Comparison of ENCODE assay signal across 34 mouse cellular contexts in the genomic region with DNA sequence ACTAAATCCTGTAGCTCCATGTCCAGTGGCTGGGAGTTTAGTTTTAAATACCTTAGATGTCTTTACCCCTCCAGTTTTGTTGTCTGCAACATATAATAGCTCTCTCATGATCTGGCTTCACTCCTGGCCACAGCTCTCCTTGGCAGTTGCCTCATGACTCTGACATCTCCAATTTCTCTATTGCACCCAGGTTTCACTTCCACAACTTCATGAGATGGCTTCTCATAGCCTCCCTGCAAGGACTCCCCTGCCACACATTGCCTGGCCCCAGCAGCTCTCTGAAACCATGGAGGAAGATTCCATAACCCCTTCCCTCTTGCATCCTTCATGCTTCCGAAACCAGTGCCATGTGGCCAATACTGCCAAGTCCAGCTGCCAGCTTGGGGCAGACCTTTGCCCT. TPM values are rescaled to one million over a fixed set of nuclear protein-coding genes. Genes with fewer than 3 reads are reported as not detected.
DNase-seq lines count a peak whose midpoint lies in the region; ATAC-seq and TF ChIP-seq lines count a peak whose summit lies in the region.
"Had no signal": no experiment of that assay in that cellular context is flagged by ENCODE, and none has a peak within 500 bp of the region (broad histone marks: within the 10 kb centered on the region; RNA-seq: fewer than 3 reads in every experiment).

No protein-coding gene starts in this region.

- no peak overlapping the region for H3ac ChIP-seq in myocyte (ENCODE audit: control insufficient read depth, insufficient read length)

- H3K4me1 ChIP-seq in CH12.LX (ENCODE audit: control insufficient read depth in 1 of 2, insufficient read depth in 2 of 2), result peaks cover 0 to 26% of the 10 kb centered on the region in 2 experiments; a peak in 2 of 4 replicates
- no peaks in the 10 kb centered on the region for H3K4me1 ChIP-seq in intestine, postnatal 0 days (replicated peaks; ENCODE audit: control insufficient read depth, insufficient read depth, low read length)
- no peaks in the 10 kb centered on the region for H3K4me1 ChIP-seq in intestine, embryonic 16.5 days (ENCODE audit: control insufficient read depth, insufficient read depth, low read length)
- H3K4me1 ChIP-seq: forebrain, embryonic 12.5 days; kidney, embryonic 15.5 days; limb, embryonic 12.5 days; midbrain, embryonic 10.5 days; neural tube, embryonic 15.5 days had no signal

- no peaks in the 10 kb centered on the region for H3K27me3 ChIP-seq in CH12.LX (replicated peaks)
- H3K27me3 ChIP-seq in myocyte (ENCODE audit: control insufficient read depth, insufficient read depth, insufficient read length), result no peaks in the 10 kb centered on the region
- H3K27me3 ChIP-seq in intestine, postnatal 0 days (replicated peaks; ENCODE audit: control insufficient read depth, insufficient read depth, low read length), result no peaks in the 10 kb centered on the region
- H3K27me3 ChIP-seq in intestine, embryonic 16.5 days (replicated peaks; ENCODE audit: control insufficient read depth, insufficient read depth, low read length), result no peaks in the 10 kb centered on the region
- H3K27me3 ChIP-seq: forebrain, embryonic 12.5 days; heart, embryonic 12.5 days; kidney, embryonic 15.5 days; limb, embryonic 12.5 days; neural tube, embryonic 15.5 days had no signal

- TF ChIP-seq RAD21 in CH12.LX (IDR thresholded peaks at IDR 0.05; ENCODE audit: low read depth, low read length), result no peak

- H3K27ac ChIP-seq in CH12.LX (ENCODE audit: insufficient read depth, low read depth), result no peak overlapping the region
- H3K27ac ChIP-seq in macrophage, result peak overlapping the region; percentile 25
- H3K27ac ChIP-seq in intestine, postnatal 0 days (ENCODE audit: low read depth, low read length), result no peak overlapping the region
- no peak overlapping the region for H3K27ac ChIP-seq in intestine, embryonic 16.5 days (ENCODE audit: low read length)
- H3K27ac ChIP-seq: forebrain, embryonic 12.5 days; heart, adult 2 months; hindbrain, embryonic 14.5 days; kidney, embryonic 15.5 days; layer of hippocampus, adult 2 months; left cerebral cortex, adult 2 months; limb, embryonic 12.5 days; midbrain, embryonic 10.5 days; neural tube, embryonic 15.5 days had no signal

- H3K4me3 ChIP-seq in CH12.LX (replicated peaks in 1 of 3; ENCODE audit: low read depth in 2 of 3, low read length in 2 of 3, poor library complexity in 1 of 3), result no peak overlapping the region
- H3K4me3 ChIP-seq in macrophage (ENCODE audit: inconsistent target), result no peak overlapping the region
- no peak overlapping the region for H3K4me3 ChIP-seq in myocyte
- no peak overlapping the region for H3K4me3 ChIP-seq in intestine, postnatal 0 days (ENCODE audit: low read depth, low read length)
- H3K4me3 ChIP-seq in intestine, embryonic 16.5 days (ENCODE audit: low read length), result no peak overlapping the region
- H3K4me3 ChIP-seq: erythroblast, embryonic 14.5 days; forebrain, embryonic 12.5 days; heart, adult 2 months; heart, embryonic 12.5 days; kidney, embryonic 15.5 days; layer of hippocampus, adult 2 months; left cerebral cortex, adult 2 months; limb, embryonic 12.5 days; midbrain, embryonic 10.5 days; neural tube, embryonic 15.5 days had no signal

- TF ChIP-seq POLR2A in CH12.LX (IDR thresholded peaks at IDR 0.05; ENCODE audit: low read depth, low read length), result no peak
- no peak for TF ChIP-seq POLR2A in myocyte (IDR thresholded peaks at IDR 0.05; ENCODE audit: insufficient read length, low read depth)

- TF ChIP-seq EP300 in CH12.LX (IDR thresholded peaks at IDR 0.05; ENCODE audit: low read length), result no peak

- H3K4me2 ChIP-seq in CH12.LX (ENCODE audit: insufficient read depth, low read depth, poor library complexity, severe bottlenecking), result no peak overlapping the region
- H3K4me2 ChIP-seq in myocyte (ENCODE audit: low read depth), result peak overlapping the region; percentile 4
- no peak overlapping the region for H3K4me2 ChIP-seq in intestine, postnatal 0 days (replicated peaks; ENCODE audit: low read depth)
- no peak overlapping the region for H3K4me2 ChIP-seq in intestine, embryonic 16.5 days (ENCODE audit: low read depth, low read length)
- H3K4me2 ChIP-seq: forebrain, embryonic 12.5 days; heart, embryonic 12.5 days; hindbrain, embryonic 14.5 days; kidney, embryonic 15.5 days; limb, embryonic 12.5 days; liver, embryonic 11.5 days; neural tube, embryonic 15.5 days had no signal

- dilution Hi-C loops in CH12.LX (cut with MboI; ENCODE audit: extremely low pct_ligation_motif_present, extremely low pct_unique_long_range_greater_than_20kb, low sequenced_read_pairs), result no loop called here

- no peak overlapping the region for H3K9ac ChIP-seq in CH12.LX (ENCODE audit: insufficient read depth, low read depth)
- no peak overlapping the region for H3K9ac ChIP-seq in intestine, postnatal 0 days (ENCODE audit: low read depth, low read length)
- H3K9ac ChIP-seq in intestine, embryonic 16.5 days (ENCODE audit: low read depth, low read length), result no peak overlapping the region
- H3K9ac ChIP-seq: forebrain, embryonic 12.5 days; forebrain, postnatal 0 days; heart, embryonic 12.5 days; hindbrain, embryonic 14.5 days; kidney, embryonic 15.5 days; limb, embryonic 12.5 days; neural tube, embryonic 15.5 days had no signal

- no peaks in the 10 kb centered on the region for H3K79me2 ChIP-seq in CH12.LX (replicated peaks; ENCODE audit: control insufficient read depth, extremely low read depth, insufficient read depth, poor library complexity, severe bottlenecking)
- H3K79me2 ChIP-seq in macrophage (ENCODE audit: inconsistent target), result no peaks in the 10 kb centered on the region
- H3K79me2 ChIP-seq in myocyte (ENCODE audit: control insufficient read depth, insufficient read depth), result no peaks in the 10 kb centered on the region

- 53% methylated on average over 1 of the region's 1 CpGs for WGBS in macrophage (ENCODE audit: missing documents)
- WGBS in intestine, postnatal 0 days, result 100% methylated on average over 1 of the region's 1 CpGs
- WGBS in intestine, embryonic 16.5 days, result 86% methylated on average over 1 of the region's 1 CpGs

- ATAC-seq in erythroid progenitor cell, adult 5-6 weeks (replicated peaks; ENCODE audit: low FRiP score, poor library complexity, severe bottlenecking), result no peak
- no peak for ATAC-seq in intestine, postnatal 0 days
- ATAC-seq in intestine, embryonic 16.5 days, result no peak
- ATAC-seq: activated CD4-positive, CD25-positive, alpha-beta regulatory T cell, adult 4 months; forebrain, postnatal 0 days; midbrain, embryonic 16.5 days had no signal

- H3K36me3 ChIP-seq in CH12.LX (replicated peaks in 1 of 2; ENCODE audit: control insufficient read depth in 1 of 2, insufficient read depth in 1 of 2, low read length in 1 of 2) (no peaks in the 10 kb centered on the region), macrophage (ENCODE audit: inconsistent target) (no peaks in the 10 kb centered on the region), myocyte (ENCODE audit: control insufficient read depth, insufficient read depth) (no peaks in the 10 kb centered on the region)
- H3K36me3 ChIP-seq in intestine, postnatal 0 days (ENCODE audit: control insufficient read depth, insufficient read depth), result no peaks in the 10 kb centered on the region
- H3K36me3 ChIP-seq in intestine, embryonic 16.5 days (ENCODE audit: control insufficient read depth, insufficient read depth, low read length), result no peaks in the 10 kb centered on the region
- H3K36me3 ChIP-seq: forebrain, embryonic 12.5 days; heart, embryonic 12.5 days; kidney, embryonic 15.5 days; limb, embryonic 12.5 days; midbrain, embryonic 10.5 days; neural tube, embryonic 15.5 days had no signal

- in situ Hi-C loops in CH12.LX (cut with MboI; ENCODE audit: low pct_ligation_motif_present, low pct_unique_long_range_greater_than_20kb, low sequenced_read_pairs), result no loop called here

- TF ChIP-seq CTCF in CH12.LX (conservative IDR thresholded peaks at IDR 0.05 in 1 of 2, IDR thresholded peaks at IDR 0.05 in 1 of 2; ENCODE audit: low read depth in 2 of 2, low read length in 2 of 2), result no peak
- TF ChIP-seq CTCF in intestine, postnatal 0 days (IDR thresholded peaks at IDR 0.05; ENCODE audit: low read depth), result no peak

- peaks cover 5% of the 10 kb centered on the region for H3K9me3 ChIP-seq in CH12.LX (replicated peaks; ENCODE audit: low read length)
- H3K9me3 ChIP-seq in intestine, postnatal 0 days (ENCODE audit: control insufficient read depth), result no peaks in the 10 kb centered on the region
- no peaks in the 10 kb centered on the region for H3K9me3 ChIP-seq in intestine, embryonic 16.5 days (ENCODE audit: control insufficient read depth, low read length)
- H3K9me3 ChIP-seq: neural tube, embryonic 15.5 days had no signal

- peak; percentile 74 for DNase-seq in heart, adult 11 months
- no peak for DNase-seq in heart, postnatal 4 days
- peak; percentile 9 for DNase-seq in CH12.LX (ENCODE audit: extremely low read depth)
- DNase-seq: adrenal gland, adult 2 months; cerebellum, adult 11-12 months; cerebellum, postnatal 10 days; forebrain, postnatal 0 days; gastrocnemius, postnatal 25 days; heart, adult 2 months; kidney, adult 18-20 months; kidney, postnatal 36 days; lung, postnatal 4 days; retina, postnatal 1 day; right cerebral cortex, postnatal 14 days; thymus, adult 2 months; thymus, postnatal 36 days had no signal

TF ChIP-seq in CH12.LX, 34 proteins besides CTCF, POLR2A, EP300 and RAD21 (continues in another document):
- TF ChIP-seq RCOR1 (conservative IDR thresholded peaks at IDR 0.05; ENCODE audit: low read depth, low read length), result no peak
- TF ChIP-seq NRF1 (IDR thresholded peaks at IDR 0.05; ENCODE audit: low read depth, low read length), result no peak
- no peak for TF ChIP-seq JUN (IDR thresholded peaks at IDR 0.05; ENCODE audit: insufficient read depth, low read depth, low read length)

TF ChIP-seq in myocyte, 11 proteins besides CTCF, POLR2A, EP300 and RAD21 (continues in another document):
- no peak for TF ChIP-seq SRF (IDR thresholded peaks at IDR 0.05; ENCODE audit: control insufficient read depth, insufficient read length, low read depth)
- TF ChIP-seq TCF3 (IDR thresholded peaks at IDR 0.05; ENCODE audit: insufficient read length, low read depth), result no peak

RNA-seq across cellular contexts. Expression of a gene that starts 23.1 kb away (rescaled TPM):
- total RNA-seq in heart, postnatal 4 days (2021), result 10 to 100 TPM; 90.9 to 91.6 TPM
- total RNA-seq in CH12.LX (2012; rRNA removed), result 35.0 and 38.9 TPM in 2 replicates
- total RNA-seq in CH12.LX (2014; rRNA removed), result 35.8 and 42.5 TPM in 2 replicates
- polyA plus RNA-seq in CH12.LX (2012; ENCODE audit: insufficient read length, low read depth), result 36.6 and 36.8 TPM in 2 replicates
- total RNA-seq in macrophage (2018; cell fraction: chromatin; rRNA removed), result 100 to 1,000 TPM in 22 of 26 experiments, 10 to 100 TPM in 4; 87.9 to 190 (median 117) TPM
- total RNA-seq in macrophage (2018; cell fraction: cytosol; rRNA removed), result 10 to 100 TPM; 34.8 to 49.5 (median 43.4) TPM
- total RNA-seq in macrophage (2018; cell fraction: nucleus; rRNA removed), result 100 to 1,000 TPM in 7 of 26 experiments, 10 to 100 TPM in 19; 52.8 to 155 (median 80.3) TPM
- 32.8 to 43.6 TPM (median 33.9 TPM) in 3 replicates for polyA plus RNA-seq in macrophage (2018)
- 28.7 TPM for polyA plus RNA-seq in myocyte (2012; fragmentation: generic; extraction: Trizol)
- 24.7 and 26.3 TPM in 2 replicates for total RNA-seq in erythroid progenitor cell, adult 5-6 weeks (2015; ENCODE audit: low replicate concordance)
- total RNA-seq in erythroid progenitor cell, adult 5-6 weeks (2017; ENCODE audit: low replicate concordance), result 62.9 and 64.2 TPM in 2 replicates
- polyA plus RNA-seq in intestine, postnatal 0 days (2015; fragmentation: Nextera tagmentation; extraction: Ambion mirVana), result 26.9 and 29.6 TPM in 2 replicates
- 48.7 and 50.8 TPM in 2 replicates for polyA plus RNA-seq in intestine, embryonic 16.5 days (2015; fragmentation: Nextera tagmentation; extraction: Ambion mirVana)
